10 mouse cellular contexts compared by ENCODE assay signal in the genomic region with DNA sequence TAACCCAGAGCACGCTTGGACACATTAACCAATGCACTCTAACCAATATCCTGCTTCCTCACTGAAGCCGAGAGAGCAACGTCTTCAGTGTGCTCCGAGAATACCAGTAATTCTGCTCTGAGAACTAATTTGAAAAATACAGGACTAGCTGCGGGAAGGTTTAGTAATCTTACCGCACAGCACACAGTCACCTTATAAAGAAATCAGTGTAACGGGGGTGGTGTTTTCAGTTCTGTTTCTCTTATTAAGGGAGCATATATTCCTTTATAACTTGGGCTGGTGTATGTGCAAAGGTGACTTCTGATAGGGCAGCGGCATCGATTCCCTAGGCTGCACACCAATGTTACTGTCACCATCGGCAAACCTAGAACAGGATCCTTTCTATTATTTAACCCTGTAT. TPM values are rescaled to one million over a fixed set of nuclear protein-coding genes. Genes with fewer than 3 reads are reported as not detected.
DNase-seq lines count a peak whose midpoint lies in the region; ATAC-seq and TF ChIP-seq lines count a peak whose summit lies in the region.
"Had no signal": no experiment of that assay in that cellular context is flagged by ENCODE, and none has a peak within 500 bp of the region (broad histone marks: within the 10 kb centered on the region; RNA-seq: fewer than 3 reads in every experiment).

No protein-coding gene starts in this region.

- peak overlapping the region; percentile 44 for H3K4me2 ChIP-seq in forebrain, postnatal 0 days (ENCODE audit: low read depth)
- peak overlapping the region; percentile 30; the same call in 1 of the 2 replicates for H3K4me2 ChIP-seq in midbrain, embryonic 11.5 days
- H3K4me2 ChIP-seq: heart, embryonic 12.5 days had no signal

- DNase-seq in heart, adult 11 months: peak; percentile 81
- no peak for DNase-seq in heart, adult 18-20 months
- peak; percentile 31 for DNase-seq in 416B (ENCODE audit: low read depth)
- DNase-seq in forebrain, postnatal 0 days: no peak
- DNase-seq in midbrain, embryonic 11.5 days (ENCODE audit: low spot score, missing footprints): no peak
- DNase-seq in testis, postnatal 14 days (ENCODE audit: low spot score): no peak
- no peak for DNase-seq in ovary, adult 18-20 months (ENCODE audit: low spot score)
- DNase-seq: thymus, postnatal 14 days had no signal

- H3K4me1 ChIP-seq in forebrain, postnatal 0 days (ENCODE audit: insufficient read depth): peaks cover 26% of the 10 kb centered on the region
- H3K4me1 ChIP-seq in midbrain, embryonic 11.5 days (ENCODE audit: control insufficient read depth, insufficient read depth, low read length): peaks cover 44% of the 10 kb centered on the region

- H3K9me3 ChIP-seq in forebrain, postnatal 0 days (ENCODE audit: low read length): no peaks in the 10 kb centered on the region
- H3K9me3 ChIP-seq in midbrain, embryonic 11.5 days (ENCODE audit: control insufficient read depth, low read length): no peaks in the 10 kb centered on the region
- H3K9me3 ChIP-seq: heart, embryonic 12.5 days had no signal

- WGBS in forebrain, postnatal 0 days: 40% methylated on average over 10 of the region's 10 CpGs
- 63% methylated on average over 10 of the region's 10 CpGs for WGBS in midbrain, embryonic 11.5 days

- no peaks in the 10 kb centered on the region for H3K27me3 ChIP-seq in forebrain, postnatal 0 days (ENCODE audit: insufficient read depth, low read length)
- no peaks in the 10 kb centered on the region for H3K27me3 ChIP-seq in midbrain, embryonic 11.5 days (ENCODE audit: control insufficient read depth, insufficient read depth, low read length)
- H3K27me3 ChIP-seq: heart, embryonic 12.5 days had no signal

- TF ChIP-seq CTCF in forebrain, postnatal 0 days (IDR thresholded peaks at IDR 0.05; ENCODE audit: low read depth): no peak

- ATAC-seq in forebrain, postnatal 0 days: no peak
- ATAC-seq in midbrain, embryonic 11.5 days (ENCODE audit: low FRiP score): no peak
- ATAC-seq in activated CD4-positive, CD25-positive, alpha-beta regulatory T cell, adult 4 months: no peak

- H3K4me3 ChIP-seq in forebrain, postnatal 0 days (ENCODE audit: low read depth, low read length): peak overlapping the region; percentile 24
- H3K4me3 ChIP-seq in midbrain, embryonic 11.5 days (ENCODE audit: low read depth, low read length): no peak overlapping the region
- H3K4me3 ChIP-seq: heart, embryonic 12.5 days had no signal

- no peaks in the 10 kb centered on the region for H3K36me3 ChIP-seq in forebrain, postnatal 0 days (ENCODE audit: insufficient read depth)
- no peaks in the 10 kb centered on the region for H3K36me3 ChIP-seq in midbrain, embryonic 11.5 days (ENCODE audit: control insufficient read depth, insufficient read depth, low read length)
- H3K36me3 ChIP-seq: heart, embryonic 12.5 days had no signal

- peak overlapping the region; percentile 34 for H3K9ac ChIP-seq in forebrain, postnatal 0 days
- H3K9ac ChIP-seq in midbrain, embryonic 11.5 days (ENCODE audit: low read length): peak overlapping the region; percentile 27; the same call in 1 of the 2 replicates
- H3K9ac ChIP-seq: heart, embryonic 12.5 days had no signal

- 0 out of 2 replicates have a peak overlapping the region, but pooled peaks have one; percentile 30 for H3K27ac ChIP-seq in forebrain, postnatal 0 days (ENCODE audit: low read depth, low read length)
- H3K27ac ChIP-seq in midbrain, embryonic 11.5 days (ENCODE audit: low read depth, low read length): no peak overlapping the region

RNA-seq across cellular contexts. Expression of gene Arid1b, which starts 5.9 kb away (rescaled TPM):
- 10 to 100 TPM; 23.5 to 27.7 TPM for total RNA-seq in heart, adult 18-20 months (2021)
- total RNA-seq in forebrain, postnatal 0 days (2014; rRNA removed): 40.5 and 51.6 TPM in 2 replicates
- polyA plus RNA-seq in forebrain, postnatal 0 days (2015; fragmentation: Nextera tagmentation; extraction: Ambion mirVana): 8.0 and 10.5 TPM in 2 replicates
- polyA plus RNA-seq in midbrain, embryonic 11.5 days (2014; fragmentation: Nextera tagmentation; extraction: Ambion mirVana): 11.6 and 12.2 TPM in 2 replicates
- 10 to 100 TPM in 1 of 2 experiments, 1 to 10 TPM in 1; 9.6 to 12.1 TPM for polyA plus RNA-seq in activated CD4-positive, CD25-positive, alpha-beta regulatory T cell, adult 4 months (2017; shearing (Covaris generic))

Comparison
In these comparisons a context has a peak if more than half of its experiments do, and no peak if none do; other contexts are left out.
1. DNase-seq: peak in heart, adult 11 months (single experiment) and 416B (single experiment); none in heart, adult 18-20 months (0 of 2), forebrain, postnatal 0 days (single experiment), midbrain, embryonic 11.5 days (single experiment), testis, postnatal 14 days (single experiment) and ovary, adult 18-20 months (single experiment).